Mouse (Mus musculus): ENCODE results near the gene Rab5c. TPM values are rescaled to one million over a fixed set of nuclear protein-coding genes. Genes with fewer than 3 reads are reported as not detected.

Gene Rab5c
- polyA plus RNA-seq, 1 experiment from 2014 or later, result 41.1 TPM

GRCm38 (mm10) chr11:100694926-100695325, 43.1 kb downstream of the Rab5c start:
- H3K36me3 ChIP-seq (ENCODE audit: control insufficient read depth, insufficient read depth, low read length), result no peaks in the 10 kb centered on the region
- no peak overlapping the region for H3K27ac ChIP-seq (ENCODE audit: low read depth, low read length)
- ATAC-seq (replicated peaks; ENCODE audit: insufficient number of reproducible peaks, low FRiP score, low TSS enrichment), result no peak
- H3K9ac ChIP-seq (ENCODE audit: low read depth, low read length), result no peak overlapping the region
- peaks cover 23% of the 10 kb centered on the region for H3K27me3 ChIP-seq (ENCODE audit: control insufficient read depth, insufficient read depth, low read length)
- WGBS (ENCODE audit: insufficient replicate concordance), result 34% methylated on average over 5 of the region's 5 CpGs
- no peaks in the 10 kb centered on the region for H3K9me3 ChIP-seq (replicated peaks; ENCODE audit: control insufficient read depth, low read length)
- H3K4me1 ChIP-seq (ENCODE audit: control insufficient read depth, insufficient read depth, low read length), result peaks cover 3% of the 10 kb centered on the region; the same call in 1 of the 2 replicates
- H3K4me2 ChIP-seq, result no peak overlapping the region
- H3K4me3 ChIP-seq (ENCODE audit: low read depth, low read length), result no peak overlapping the region

GRCm38 (mm10) chr11:100693154-100693553, 44.9 kb downstream of the Rab5c start:
- WGBS (ENCODE audit: insufficient replicate concordance), result 27% methylated on average over 5 of the region's 5 CpGs

GRCm38 (mm10) chr11:100692164-100692616, 45.8 kb downstream of the Rab5c start, which contains the start of gene Zfp385c:
Gene Zfp385c, minus strand, starts transcription at chr11:100692455.
- H3K36me3 ChIP-seq (ENCODE audit: control insufficient read depth, insufficient read depth, low read length), result no peaks in the 10 kb centered on the region
- H3K4me1 ChIP-seq (ENCODE audit: control insufficient read depth, insufficient read depth, low read length), result peaks cover 3% of the 10 kb centered on the region; the same call in 1 of the 2 replicates
- H3K9me3 ChIP-seq (replicated peaks; ENCODE audit: control insufficient read depth, low read length), result no peaks in the 10 kb centered on the region
- 2% methylated on average over 23 of the region's 23 CpGs for WGBS (ENCODE audit: insufficient replicate concordance)
- ATAC-seq (replicated peaks; ENCODE audit: insufficient number of reproducible peaks, low FRiP score, low TSS enrichment), result no peak
- H3K9ac ChIP-seq (ENCODE audit: low read depth, low read length), result peak within 1 kb of the TSS; percentile 52; the same call in 1 of the 2 replicates
- peaks cover 23% of the 10 kb centered on the region for H3K27me3 ChIP-seq (ENCODE audit: control insufficient read depth, insufficient read depth, low read length)
- peak within 1 kb of the TSS; percentile 75 for H3K4me2 ChIP-seq
- no peak within 1 kb of the TSS for H3K27ac ChIP-seq (ENCODE audit: low read depth, low read length)
- peak within 1 kb of the TSS; percentile 44 for H3K4me3 ChIP-seq (ENCODE audit: low read depth, low read length)

More at GRCm38 (mm10) chr11:100693154-100693553, 44.9 kb downstream of the Rab5c start:
- Histone ChIP-seq H3K4me3 (ENCODE audit: low read depth, low read length) (no peak overlapping the region), H3K27me3 (ENCODE audit: control insufficient read depth, insufficient read depth, low read length) (peaks cover 23% of the 10 kb centered on the region), H3K27ac (ENCODE audit: low read depth, low read length) (no peak overlapping the region), H3K9me3 (replicated peaks; ENCODE audit: control insufficient read depth, low read length) (no peaks in the 10 kb centered on the region), H3K4me1 (ENCODE audit: control insufficient read depth, insufficient read depth, low read length) (peaks cover 3% of the 10 kb centered on the region; the same call in 1 of the 2 replicates), H3K4me2 (no peak overlapping the region), H3K36me3 (ENCODE audit: control insufficient read depth, insufficient read depth, low read length) (no peaks in the 10 kb centered on the region), H3K9ac (ENCODE audit: low read depth, low read length) (no peak overlapping the region)
- no peak for ATAC-seq (replicated peaks; ENCODE audit: insufficient number of reproducible peaks, low FRiP score, low TSS enrichment)

- ATAC-seq (replicated peaks; ENCODE audit: insufficient number of reproducible peaks, low FRiP score, low TSS enrichment), result no peak
- no peak overlapping the region for H3K4me3 ChIP-seq (ENCODE audit: low read depth, low read length)
- no peaks in the 10 kb centered on the region for H3K36me3 ChIP-seq (ENCODE audit: control insufficient read depth, insufficient read depth, low read length)
- no peak overlapping the region for H3K27ac ChIP-seq (ENCODE audit: low read depth, low read length)
- peaks cover 23% of the 10 kb centered on the region for H3K27me3 ChIP-seq (ENCODE audit: control insufficient read depth, insufficient read depth, low read length)
- 70% methylated on average over 7 of the region's 7 CpGs for WGBS (ENCODE audit: insufficient replicate concordance)
- H3K9ac ChIP-seq (ENCODE audit: low read depth, low read length), result no peak overlapping the region
- no peaks in the 10 kb centered on the region for H3K9me3 ChIP-seq (replicated peaks; ENCODE audit: control insufficient read depth, low read length)
- H3K4me1 ChIP-seq (ENCODE audit: control insufficient read depth, insufficient read depth, low read length), result peaks cover 3% of the 10 kb centered on the region; the same call in 1 of the 2 replicates
- H3K4me2 ChIP-seq, result no peak overlapping the region
Observed at GRCm38 (mm10) chr11:100690389-100690788, 47.6 kb downstream of the Rab5c start.

- H3K4me2 ChIP-seq, result no peak overlapping the region
- H3K9ac ChIP-seq (ENCODE audit: low read depth, low read length), result no peak overlapping the region
- 68% methylated on average over 4 of the region's 4 CpGs for WGBS (ENCODE audit: insufficient replicate concordance)
- H3K27me3 ChIP-seq (ENCODE audit: control insufficient read depth, insufficient read depth, low read length), result peaks cover 23% of the 10 kb centered on the region
- H3K27ac ChIP-seq (ENCODE audit: low read depth, low read length), result no peak overlapping the region
- H3K9me3 ChIP-seq (replicated peaks; ENCODE audit: control insufficient read depth, low read length), result no peaks in the 10 kb centered on the region
- no peak for ATAC-seq (replicated peaks; ENCODE audit: insufficient number of reproducible peaks, low FRiP score, low TSS enrichment)
- no peak overlapping the region for H3K4me3 ChIP-seq (ENCODE audit: low read depth, low read length)
- H3K4me1 ChIP-seq (ENCODE audit: control insufficient read depth, insufficient read depth, low read length), result peaks cover 3% of the 10 kb centered on the region; the same call in 1 of the 2 replicates
- H3K36me3 ChIP-seq (ENCODE audit: control insufficient read depth, insufficient read depth, low read length), result no peaks in the 10 kb centered on the region
Observed at GRCm38 (mm10) chr11:100688443-100688842, 49.6 kb downstream of the Rab5c start.

- Histone ChIP-seq H3K9me3 (replicated peaks; ENCODE audit: control insufficient read depth, low read length) (no peaks in the 10 kb centered on the region), H3K9ac (ENCODE audit: low read depth, low read length) (no peak overlapping the region), H3K27ac (ENCODE audit: low read depth, low read length) (no peak overlapping the region), H3K4me3 (ENCODE audit: low read depth, low read length) (no peak overlapping the region), H3K4me1 (ENCODE audit: control insufficient read depth, insufficient read depth, low read length) (peaks cover 6% of the 10 kb centered on the region; the same call in 1 of the 2 replicates), H3K36me3 (ENCODE audit: control insufficient read depth, insufficient read depth, low read length) (no peaks in the 10 kb centered on the region), H3K4me2 (no peak overlapping the region), H3K27me3 (ENCODE audit: control insufficient read depth, insufficient read depth, low read length) (peaks cover 18% of the 10 kb centered on the region)
- ATAC-seq (replicated peaks; ENCODE audit: insufficient number of reproducible peaks, low FRiP score, low TSS enrichment), result no peak
- 71% methylated on average over 7 of the region's 7 CpGs for WGBS (ENCODE audit: insufficient replicate concordance)
Observed at GRCm38 (mm10) chr11:100687265-100687664, 50.8 kb downstream of the Rab5c start.

- 0 out of 2 replicates have a peak, but pooled peaks cover 2% of the 10 kb centered on the region for H3K4me1 ChIP-seq (ENCODE audit: control insufficient read depth, insufficient read depth, low read length)
- WGBS (ENCODE audit: insufficient replicate concordance), result 65% methylated on average over 2 of the region's 3 CpGs
- H3K27ac ChIP-seq (ENCODE audit: low read depth, low read length), result no peak overlapping the region
- H3K9me3 ChIP-seq (replicated peaks; ENCODE audit: control insufficient read depth, low read length), result no peaks in the 10 kb centered on the region
- H3K4me2 ChIP-seq, result no peak overlapping the region
- no peak overlapping the region for H3K4me3 ChIP-seq (ENCODE audit: low read depth, low read length)
- H3K27me3 ChIP-seq (ENCODE audit: control insufficient read depth, insufficient read depth, low read length), result peaks cover 2% of the 10 kb centered on the region; the same call in 1 of the 2 replicates
- no peak overlapping the region for H3K9ac ChIP-seq (ENCODE audit: low read depth, low read length)
- ATAC-seq (replicated peaks; ENCODE audit: insufficient number of reproducible peaks, low FRiP score, low TSS enrichment), result no peak
- H3K36me3 ChIP-seq (ENCODE audit: control insufficient read depth, insufficient read depth, low read length), result no peaks in the 10 kb centered on the region
Observed at GRCm38 (mm10) chr11:100685371-100685770, 52.6 kb downstream of the Rab5c start.

GRCm38 (mm10) chr11:100684084-100684483, 53.9 kb downstream of the Rab5c start:
- Histone ChIP-seq H3K36me3 (ENCODE audit: control insufficient read depth, insufficient read depth, low read length) (no peaks in the 10 kb centered on the region), H3K4me3 (ENCODE audit: low read depth, low read length) (no peak overlapping the region), H3K27me3 (ENCODE audit: control insufficient read depth, insufficient read depth, low read length) (no peaks in the 10 kb centered on the region), H3K27ac (ENCODE audit: low read depth, low read length) (no peak overlapping the region), H3K9me3 (replicated peaks; ENCODE audit: control insufficient read depth, low read length) (no peaks in the 10 kb centered on the region), H3K4me2 (no peak overlapping the region), H3K4me1 (ENCODE audit: control insufficient read depth, insufficient read depth, low read length) (0 out of 2 replicates have a peak, but pooled peaks cover 2% of the 10 kb centered on the region), H3K9ac (ENCODE audit: low read depth, low read length) (no peak overlapping the region)
- ATAC-seq (replicated peaks; ENCODE audit: insufficient number of reproducible peaks, low FRiP score, low TSS enrichment), result no peak
- WGBS (ENCODE audit: insufficient replicate concordance), result 63% methylated on average over 2 of the region's 2 CpGs

GRCm38 (mm10) chr11:100682526-100682925, 55.5 kb downstream of the Rab5c start:
- ATAC-seq (replicated peaks; ENCODE audit: insufficient number of reproducible peaks, low FRiP score, low TSS enrichment), result no peak
- Histone ChIP-seq H3K4me1 (ENCODE audit: control insufficient read depth, insufficient read depth, low read length) (0 out of 2 replicates have a peak, but pooled peaks cover 2% of the 10 kb centered on the region), H3K4me3 (ENCODE audit: low read depth, low read length) (no peak overlapping the region), H3K9ac (ENCODE audit: low read depth, low read length) (no peak overlapping the region), H3K9me3 (replicated peaks; ENCODE audit: control insufficient read depth, low read length) (no peaks in the 10 kb centered on the region), H3K27ac (ENCODE audit: low read depth, low read length) (no peak overlapping the region), H3K4me2 (no peak overlapping the region), H3K36me3 (ENCODE audit: control insufficient read depth, insufficient read depth, low read length) (no peaks in the 10 kb centered on the region), H3K27me3 (ENCODE audit: control insufficient read depth, insufficient read depth, low read length) (no peaks in the 10 kb centered on the region)
- 70% methylated on average over 5 of the region's 5 CpGs for WGBS (ENCODE audit: insufficient replicate concordance)

Data from heart, embryonic 11.5 days (tissue).